28 mouse cellular contexts compared by ENCODE assay signal in the genomic region with DNA sequence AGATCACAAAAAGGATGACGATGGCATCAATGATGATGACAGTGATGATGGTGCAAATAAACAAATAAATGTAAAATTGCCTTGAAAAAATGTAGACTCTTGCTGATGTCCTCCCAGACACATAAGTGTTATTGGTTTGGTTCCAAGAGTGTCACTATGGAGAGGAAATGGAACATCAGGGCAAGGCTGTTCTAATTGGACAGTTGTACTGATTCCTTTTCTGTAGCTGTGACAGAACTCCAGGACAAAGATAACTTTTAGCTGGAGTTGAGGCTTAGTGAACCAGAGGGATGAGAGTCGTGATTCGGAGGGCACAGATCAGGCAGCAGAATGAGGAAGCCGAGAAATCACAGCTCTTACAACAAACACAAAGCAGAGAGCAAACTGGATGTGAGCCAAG.
DNase-seq lines count a peak whose midpoint lies in the region; ATAC-seq and TF ChIP-seq lines count a peak whose summit lies in the region.
"Had no signal": no experiment of that assay in that cellular context is flagged by ENCODE, and none has a peak within 500 bp of the region (broad histone marks: within the 10 kb centered on the region; RNA-seq: fewer than 3 reads in every experiment).

No protein-coding gene starts in this region.

- H3K27ac ChIP-seq in heart, embryonic 15.5 days, result peak overlapping the region; percentile 26; the same call in 1 of the 2 replicates
- peak overlapping the region; percentile 33; the same call in 1 of the 2 replicates for H3K27ac ChIP-seq in lung, embryonic 14.5 days (ENCODE audit: low read depth)
- no peak overlapping the region for H3K27ac ChIP-seq in testis, adult 2 months (ENCODE audit: control insufficient read depth, insufficient read depth, low read depth, low read length)
- H3K27ac ChIP-seq: heart, embryonic 10.5 days; hindbrain, embryonic 13.5 days; kidney, embryonic 15.5 days; liver, embryonic 12.5 days; midbrain, embryonic 13.5 days had no signal

- H3K9me3 ChIP-seq in heart, embryonic 15.5 days (replicated peaks), result no peaks in the 10 kb centered on the region
- no peaks in the 10 kb centered on the region for H3K9me3 ChIP-seq in lung, embryonic 14.5 days (ENCODE audit: low read depth, low read length)
- H3K9me3 ChIP-seq: heart, embryonic 10.5 days; hindbrain, embryonic 13.5 days; kidney, embryonic 15.5 days; liver, embryonic 12.5 days; megakaryocyte, embryonic 14.5 days; midbrain, embryonic 13.5 days had no signal

- H3K36me3 ChIP-seq in heart, embryonic 15.5 days, result no peaks in the 10 kb centered on the region
- H3K36me3 ChIP-seq in lung, embryonic 14.5 days (ENCODE audit: insufficient read depth), result no peaks in the 10 kb centered on the region
- H3K36me3 ChIP-seq in testis, adult 2 months (ENCODE audit: control insufficient read depth, insufficient read depth, low read length), result no peaks in the 10 kb centered on the region
- H3K36me3 ChIP-seq: heart, embryonic 10.5 days; hindbrain, embryonic 13.5 days; kidney, embryonic 15.5 days; liver, embryonic 12.5 days; midbrain, embryonic 13.5 days had no signal

- no peak for TF ChIP-seq POLR2A in testis, adult 2 months (IDR thresholded peaks at IDR 0.05; ENCODE audit: control insufficient read depth, low read depth, low read length)

- no peak for DNase-seq in heart, postnatal 25 days (ENCODE audit: low spot score)
- DNase-seq in lung, embryonic 14.5 days, result peak; percentile 81
- no peak for DNase-seq in lung, postnatal 14 days
- DNase-seq in testis, postnatal 10 days (ENCODE audit: low spot score), result no peak
- no peak for DNase-seq in cerebellum, postnatal 14 days
- DNase-seq: adrenal gland, adult 2 months; adrenal gland, postnatal 36 days; cerebellum, adult 18-20 months; cerebellum, postnatal 10 days; forebrain, postnatal 0 days; heart, postnatal 36 days; layer of hippocampus, postnatal 36 days; left cerebral cortex, postnatal 4 days; liver, postnatal 0 days; retina, postnatal 1 day; right cerebral cortex, postnatal 14 days had no signal

- H3K4me1 ChIP-seq in heart, embryonic 15.5 days (replicated peaks), result 0 out of 2 replicates have a peak, but pooled peaks cover 5% of the 10 kb centered on the region
- peaks cover 4% of the 10 kb centered on the region; the same call in 1 of the 2 replicates for H3K4me1 ChIP-seq in lung, embryonic 14.5 days (ENCODE audit: insufficient read depth)
- no peaks in the 10 kb centered on the region for H3K4me1 ChIP-seq in testis, adult 2 months (ENCODE audit: control insufficient read depth, insufficient read depth, low read length)
- H3K4me1 ChIP-seq: liver, embryonic 12.5 days had no signal

- 44% methylated on average over 4 of the region's 4 CpGs for WGBS in heart, embryonic 15.5 days
- 31% methylated on average over 4 of the region's 4 CpGs for WGBS in lung, embryonic 14.5 days

- H3K4me3 ChIP-seq in heart, embryonic 15.5 days, result no peak overlapping the region
- H3K4me3 ChIP-seq in lung, embryonic 14.5 days (ENCODE audit: low read depth, low read length), result no peak overlapping the region
- H3K4me3 ChIP-seq in testis, adult 2 months (ENCODE audit: control insufficient read depth, low read depth, low read length), result peak overlapping the region; percentile 28; the same call in 1 of the 2 replicates
- H3K4me3 ChIP-seq: erythroblast, embryonic 14.5 days; heart, embryonic 10.5 days; hindbrain, embryonic 13.5 days; kidney, embryonic 15.5 days; liver, embryonic 12.5 days; megakaryocyte, embryonic 14.5 days; midbrain, embryonic 13.5 days had no signal

- TF ChIP-seq CTCF in lung, embryonic 14.5 days (IDR thresholded peaks at IDR 0.05; ENCODE audit: low read depth), result no peak
- no peak for TF ChIP-seq CTCF in testis, adult 2 months (IDR thresholded peaks at IDR 0.05; ENCODE audit: control insufficient read depth, insufficient read depth, insufficient replicate concordance, low read depth, low read length)

- ATAC-seq in heart, embryonic 15.5 days (replicated peaks; ENCODE audit: insufficient number of reproducible peaks, insufficient read depth, low FRiP score, low read depth), result no peak
- peak; percentile 80 for ATAC-seq in lung, embryonic 14.5 days (ENCODE audit: insufficient read depth)
- ATAC-seq: activated CD4-positive, CD25-positive, alpha-beta regulatory T cell, adult 4 months; CD4-positive, CD25-positive, alpha-beta regulatory T cell, adult 4 months; forebrain, postnatal 0 days; intestine, embryonic 16.5 days; liver, embryonic 12.5 days; liver, postnatal 0 days; midbrain, embryonic 13.5 days had no signal

- no peaks in the 10 kb centered on the region for H3K27me3 ChIP-seq in heart, embryonic 15.5 days
- H3K27me3 ChIP-seq in lung, embryonic 14.5 days (ENCODE audit: insufficient read depth, low read length), result no peaks in the 10 kb centered on the region
- no peaks in the 10 kb centered on the region for H3K27me3 ChIP-seq in testis, adult 2 months (ENCODE audit: control insufficient read depth, insufficient read depth, low read length)
- H3K27me3 ChIP-seq: hindbrain, embryonic 13.5 days; kidney, embryonic 15.5 days; liver, embryonic 12.5 days; megakaryocyte, embryonic 14.5 days; midbrain, embryonic 13.5 days had no signal

- H3K9ac ChIP-seq in heart, embryonic 15.5 days, result no peak overlapping the region
- no peak overlapping the region for H3K9ac ChIP-seq in lung, embryonic 14.5 days
- H3K9ac ChIP-seq: forebrain, postnatal 0 days; hindbrain, embryonic 13.5 days; kidney, embryonic 15.5 days; liver, embryonic 12.5 days; liver, postnatal 0 days; midbrain, embryonic 13.5 days had no signal

- H3K4me2 ChIP-seq in heart, embryonic 15.5 days, result no peak overlapping the region
- H3K4me2 ChIP-seq in lung, embryonic 14.5 days, result no peak overlapping the region
- H3K4me2 ChIP-seq: hindbrain, embryonic 13.5 days; kidney, embryonic 15.5 days; liver, embryonic 12.5 days; midbrain, embryonic 13.5 days had no signal

- intact Hi-C loops in heart, postnatal 25 days (cut with DNase I), result no loop called here
